Mouse (Mus musculus): ENCODE results near the gene Anxa11.
"Not testable (repeated sequence)": the region's sequence is repeated elsewhere in the genome, so short reads cannot be mapped to it uniquely, and the experiment has no call there.

DNA sequence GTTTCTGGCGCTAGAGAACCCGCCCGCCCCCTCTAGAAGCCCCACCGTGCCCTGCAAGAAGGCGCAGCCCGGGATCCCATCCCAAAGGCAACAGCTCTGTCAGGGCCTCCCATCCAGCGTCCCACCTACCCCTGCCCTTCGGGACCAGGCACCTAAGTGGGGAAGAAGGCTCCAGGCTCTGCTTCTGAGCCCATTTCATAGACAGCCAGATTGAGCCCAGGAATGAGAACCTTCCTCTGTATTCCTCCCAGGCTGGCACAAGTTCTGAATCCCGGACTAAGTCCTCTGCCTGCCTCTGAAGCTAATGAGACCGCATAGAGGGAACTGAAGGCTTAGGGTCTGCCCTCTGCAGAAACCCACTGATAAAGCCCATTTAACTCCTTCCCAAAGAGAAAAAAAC is 61.0 kb downstream of the Anxa11 start, which contains the start of gene Plac9a:
- TF ChIP-seq CTCF (IDR thresholded peaks at IDR 0.05; ENCODE audit: borderline replicate concordance, control insufficient read depth, extremely low read depth, insufficient read depth, low read length, poor library complexity); POLR2A (IDR thresholded peaks at IDR 0.05; ENCODE audit: control insufficient read depth, extremely low read depth, insufficient read depth, low read length, poor library complexity): not testable (repeated sequence)

Data from thymus, adult 2 months (tissue).